Mouse (Mus musculus): ENCODE measurements at regions not wholly inside any gene's neighbourhood (a gene's known extent, or its start where the extent isn't known, plus 50 kb on each side); places are given as distances from the start of the nearest gene placed in this dataset.

DNA sequence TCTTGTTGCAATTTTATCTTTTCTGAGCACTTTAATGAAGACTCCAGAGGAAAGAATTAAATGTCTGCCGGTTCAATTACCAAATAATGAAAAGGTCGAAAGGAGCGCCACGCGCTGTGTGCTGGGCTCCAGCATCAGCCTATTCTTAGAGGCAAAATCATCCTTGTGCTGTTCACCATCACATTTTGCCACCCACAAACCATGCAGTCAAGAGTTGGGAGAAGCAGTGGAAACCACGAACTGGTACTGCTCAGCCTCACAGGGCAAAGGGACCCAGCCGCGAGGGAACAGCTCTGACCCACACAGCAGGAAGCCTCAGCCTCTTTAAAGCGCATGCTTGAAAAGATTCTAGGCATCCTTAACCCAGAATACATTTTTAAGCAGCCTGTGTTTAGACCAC is 134.0 kb upstream of the Pum3 start:
- H3K9me3 ChIP-seq (replicated peaks; ENCODE audit: control insufficient read depth, insufficient read depth, low read length, poor library complexity, severe bottlenecking), result no peaks in the 10 kb centered on the region
- no peaks in the 10 kb centered on the region for H3K27me3 ChIP-seq (ENCODE audit: control insufficient read depth, insufficient read depth, low read length, poor library complexity, severe bottlenecking)
- H3K27ac ChIP-seq (ENCODE audit: insufficient read depth, low read length), result no peak overlapping the region
- H3K4me1 ChIP-seq (ENCODE audit: control insufficient read depth, insufficient read depth, low read length), result no peaks in the 10 kb centered on the region
- no peak overlapping the region for H3K4me3 ChIP-seq (ENCODE audit: low read depth, low read length)
- no peak overlapping the region for H3K9ac ChIP-seq (ENCODE audit: low read depth, poor library complexity, severe bottlenecking)
- no peaks in the 10 kb centered on the region for H3K36me3 ChIP-seq (ENCODE audit: control insufficient read depth, insufficient read depth, low read length, poor library complexity, severe bottlenecking)
- TF ChIP-seq POLR2A (IDR thresholded peaks at IDR 0.05; ENCODE audit: insufficient read depth, low read length), result no peak
- no peak for TF ChIP-seq CTCF (IDR thresholded peaks at IDR 0.05; ENCODE audit: low read depth, low read length)
- no peak for TF ChIP-seq EP300 (IDR thresholded peaks at IDR 0.05; ENCODE audit: insufficient read depth, low read depth, low read length)

GRCm38 (mm10) chr19:27558199-27558598 is 128.6 kb upstream of the Pum3 start:
- TF ChIP-seq EP300 (IDR thresholded peaks at IDR 0.05; ENCODE audit: insufficient read depth, low read depth, low read length), result no peak
- no peak for TF ChIP-seq POLR2A (IDR thresholded peaks at IDR 0.05; ENCODE audit: insufficient read depth, low read length)
- no peak for TF ChIP-seq CTCF (IDR thresholded peaks at IDR 0.05; ENCODE audit: low read depth, low read length)
- H3K36me3 ChIP-seq (ENCODE audit: control insufficient read depth, insufficient read depth, low read length, poor library complexity, severe bottlenecking), result no peaks in the 10 kb centered on the region
- no peak overlapping the region for H3K4me3 ChIP-seq (ENCODE audit: low read depth, low read length)
- H3K27ac ChIP-seq (ENCODE audit: insufficient read depth, low read length), result no peak overlapping the region
- H3K4me1 ChIP-seq (ENCODE audit: control insufficient read depth, insufficient read depth, low read length), result no peaks in the 10 kb centered on the region
- no peaks in the 10 kb centered on the region for H3K9me3 ChIP-seq (replicated peaks; ENCODE audit: control insufficient read depth, insufficient read depth, low read length, poor library complexity, severe bottlenecking)
- H3K27me3 ChIP-seq (ENCODE audit: control insufficient read depth, insufficient read depth, low read length, poor library complexity, severe bottlenecking), result no peaks in the 10 kb centered on the region
- no peak overlapping the region for H3K9ac ChIP-seq (ENCODE audit: low read depth, poor library complexity, severe bottlenecking)

DNA sequence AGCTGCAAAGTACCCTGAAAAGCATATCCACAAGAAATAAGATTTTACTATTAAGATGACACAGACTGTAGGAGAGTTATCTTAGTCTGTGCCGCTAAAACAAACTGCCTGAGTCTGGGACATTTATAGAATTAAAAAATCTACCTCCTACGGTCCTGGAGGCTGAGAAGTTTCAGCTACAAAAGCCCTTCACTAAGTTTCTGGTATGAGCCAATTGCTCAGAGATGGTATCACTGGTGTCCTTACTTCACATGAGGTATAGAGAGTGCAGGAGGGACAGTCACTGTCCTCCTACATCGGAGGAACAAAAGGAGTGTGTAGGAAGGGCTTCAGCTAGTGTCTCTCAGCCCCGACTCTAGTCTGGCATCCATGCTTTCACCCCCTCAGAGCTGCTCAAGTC is 127.1 kb upstream of the Pum3 start:
- H3K27ac ChIP-seq (ENCODE audit: insufficient read depth, low read length), result no peak overlapping the region
- H3K9me3 ChIP-seq (replicated peaks; ENCODE audit: control insufficient read depth, insufficient read depth, low read length, poor library complexity, severe bottlenecking), result no peaks in the 10 kb centered on the region
- H3K4me1 ChIP-seq (ENCODE audit: control insufficient read depth, insufficient read depth, low read length), result no peaks in the 10 kb centered on the region
- H3K4me3 ChIP-seq (ENCODE audit: low read depth, low read length), result no peak overlapping the region
- H3K9ac ChIP-seq (ENCODE audit: low read depth, poor library complexity, severe bottlenecking), result no peak overlapping the region
- TF ChIP-seq POLR2A (IDR thresholded peaks at IDR 0.05; ENCODE audit: insufficient read depth, low read length), result no peak
- TF ChIP-seq CTCF (IDR thresholded peaks at IDR 0.05; ENCODE audit: low read depth, low read length), result no peak
- no peak for TF ChIP-seq EP300 (IDR thresholded peaks at IDR 0.05; ENCODE audit: insufficient read depth, low read depth, low read length)
- no peaks in the 10 kb centered on the region for H3K36me3 ChIP-seq (ENCODE audit: control insufficient read depth, insufficient read depth, low read length, poor library complexity, severe bottlenecking)
- H3K27me3 ChIP-seq (ENCODE audit: control insufficient read depth, insufficient read depth, low read length, poor library complexity, severe bottlenecking), result no peaks in the 10 kb centered on the region

- no peak overlapping the region for H3K27ac ChIP-seq (ENCODE audit: insufficient read depth, low read length)
- no peaks in the 10 kb centered on the region for H3K27me3 ChIP-seq (ENCODE audit: control insufficient read depth, insufficient read depth, low read length, poor library complexity, severe bottlenecking)
- H3K4me3 ChIP-seq (ENCODE audit: low read depth, low read length), result no peak overlapping the region
- no peaks in the 10 kb centered on the region for H3K4me1 ChIP-seq (ENCODE audit: control insufficient read depth, insufficient read depth, low read length)
- no peak overlapping the region for H3K9ac ChIP-seq (ENCODE audit: low read depth, poor library complexity, severe bottlenecking)
- no peak for TF ChIP-seq POLR2A (IDR thresholded peaks at IDR 0.05; ENCODE audit: insufficient read depth, low read length)
- TF ChIP-seq EP300 (IDR thresholded peaks at IDR 0.05; ENCODE audit: insufficient read depth, low read depth, low read length), result no peak
- TF ChIP-seq CTCF (IDR thresholded peaks at IDR 0.05; ENCODE audit: low read depth, low read length), result no peak
- H3K9me3 ChIP-seq (replicated peaks; ENCODE audit: control insufficient read depth, insufficient read depth, low read length, poor library complexity, severe bottlenecking), result no peaks in the 10 kb centered on the region
- H3K36me3 ChIP-seq (ENCODE audit: control insufficient read depth, insufficient read depth, low read length, poor library complexity, severe bottlenecking), result no peaks in the 10 kb centered on the region
Observed at GRCm38 (mm10) chr19:27554841-27555240, 125.2 kb upstream of the Pum3 start.

GRCm38 (mm10) chr19:27553266-27553665 is 123.6 kb upstream of the Pum3 start:
- no peaks in the 10 kb centered on the region for H3K27me3 ChIP-seq (ENCODE audit: control insufficient read depth, insufficient read depth, low read length, poor library complexity, severe bottlenecking)
- H3K27ac ChIP-seq (ENCODE audit: insufficient read depth, low read length), result no peak overlapping the region
- H3K9ac ChIP-seq (ENCODE audit: low read depth, poor library complexity, severe bottlenecking), result no peak overlapping the region
- no peak overlapping the region for H3K4me3 ChIP-seq (ENCODE audit: low read depth, low read length)
- TF ChIP-seq CTCF (IDR thresholded peaks at IDR 0.05; ENCODE audit: low read depth, low read length) (no peak), EP300 (IDR thresholded peaks at IDR 0.05; ENCODE audit: insufficient read depth, low read depth, low read length) (no peak), POLR2A (IDR thresholded peaks at IDR 0.05; ENCODE audit: insufficient read depth, low read length) (no peak)
- H3K4me1 ChIP-seq (ENCODE audit: control insufficient read depth, insufficient read depth, low read length), result no peaks in the 10 kb centered on the region
- H3K36me3 ChIP-seq (ENCODE audit: control insufficient read depth, insufficient read depth, low read length, poor library complexity, severe bottlenecking), result no peaks in the 10 kb centered on the region
- H3K9me3 ChIP-seq (replicated peaks; ENCODE audit: control insufficient read depth, insufficient read depth, low read length, poor library complexity, severe bottlenecking), result no peaks in the 10 kb centered on the region

DNA sequence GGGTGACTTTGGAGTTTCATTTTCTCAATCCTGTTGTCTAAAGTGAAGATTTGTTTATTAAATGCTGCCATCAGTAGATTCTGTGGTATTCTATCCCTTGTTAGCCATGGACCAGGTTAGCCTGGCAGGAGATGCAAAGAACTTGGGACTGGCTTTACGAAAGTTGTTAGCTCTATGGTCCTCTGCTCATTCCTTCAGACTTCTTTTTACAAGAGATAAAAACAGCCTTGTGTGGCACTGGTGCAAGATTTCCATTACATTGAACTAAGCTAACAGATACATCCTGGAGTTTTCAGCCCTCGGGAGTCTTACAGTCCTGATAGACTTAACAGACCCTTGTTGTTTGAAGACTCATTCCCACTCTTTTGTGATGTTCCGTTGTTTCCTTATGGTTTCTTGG is 108.1 kb upstream of the Pum3 start:
- Histone ChIP-seq H3K4me1 (ENCODE audit: control insufficient read depth, insufficient read depth, low read length) (no peaks in the 10 kb centered on the region), H3K9me3 (replicated peaks; ENCODE audit: control insufficient read depth, insufficient read depth, low read length, poor library complexity, severe bottlenecking) (no peaks in the 10 kb centered on the region), H3K9ac (ENCODE audit: low read depth, poor library complexity, severe bottlenecking) (no peak overlapping the region), H3K27me3 (ENCODE audit: control insufficient read depth, insufficient read depth, low read length, poor library complexity, severe bottlenecking) (no peaks in the 10 kb centered on the region), H3K36me3 (ENCODE audit: control insufficient read depth, insufficient read depth, low read length, poor library complexity, severe bottlenecking) (no peaks in the 10 kb centered on the region), H3K27ac (ENCODE audit: insufficient read depth, low read length) (no peak overlapping the region), H3K4me3 (ENCODE audit: low read depth, low read length) (no peak overlapping the region)
- TF ChIP-seq EP300 (IDR thresholded peaks at IDR 0.05; ENCODE audit: insufficient read depth, low read depth, low read length), result no peak
- no peak for TF ChIP-seq CTCF (IDR thresholded peaks at IDR 0.05; ENCODE audit: low read depth, low read length)
- TF ChIP-seq POLR2A (IDR thresholded peaks at IDR 0.05; ENCODE audit: insufficient read depth, low read length), result no peak
